In genomic region chr1:134803286-134804117, GRCm38 (mm10) we compare ENCODE assay signal across 9 mouse cellular contexts.
DNase-seq lines count a peak whose midpoint lies in the region; ATAC-seq and TF ChIP-seq lines count a peak whose summit lies in the region.
"Had no signal": no experiment of that assay in that cellular context is flagged by ENCODE, and none has a peak within 500 bp of the region (broad histone marks: within the 10 kb centered on the region; RNA-seq: fewer than 3 reads in every experiment).

No protein-coding gene starts in this region.

- peak; percentile 81 for ATAC-seq in lung, embryonic 14.5 days (ENCODE audit: insufficient read depth)

- intact Hi-C loops in gastrocnemius, postnatal 14 days (cut with DNase I; ENCODE audit: low total_unique reads), result no loop called here

- H3K4me2 ChIP-seq in lung, embryonic 14.5 days, result peak overlapping the region; percentile 60
- H3K4me2 ChIP-seq: neural tube, embryonic 12.5 days had no signal

- no peaks in the 10 kb centered on the region for H3K27me3 ChIP-seq in lung, embryonic 14.5 days (ENCODE audit: insufficient read depth, low read length)
- H3K27me3 ChIP-seq: neural tube, embryonic 12.5 days had no signal

- peak overlapping the region; percentile 97 for H3K27ac ChIP-seq in lung, embryonic 14.5 days (ENCODE audit: low read depth)
- H3K27ac ChIP-seq: neural tube, embryonic 12.5 days had no signal

- WGBS in lung, embryonic 14.5 days, result 20% methylated on average over 16 of the region's 16 CpGs

- H3K4me1 ChIP-seq in lung, embryonic 14.5 days (ENCODE audit: insufficient read depth), result peaks cover 21% of the 10 kb centered on the region

- H3K4me3 ChIP-seq in lung, embryonic 14.5 days (ENCODE audit: low read depth, low read length), result peak overlapping the region; percentile 33
- H3K4me3 ChIP-seq: neural tube, embryonic 12.5 days had no signal

- H3K9ac ChIP-seq in lung, embryonic 14.5 days, result peak overlapping the region; percentile 57
- H3K9ac ChIP-seq: neural tube, embryonic 12.5 days had no signal

- H3K36me3 ChIP-seq in lung, embryonic 14.5 days (ENCODE audit: insufficient read depth), result no peaks in the 10 kb centered on the region; the same call in 1 of the 2 replicates

- H3K9me3 ChIP-seq in lung, embryonic 14.5 days (ENCODE audit: low read depth, low read length), result no peaks in the 10 kb centered on the region
- H3K9me3 ChIP-seq: neural tube, embryonic 12.5 days had no signal

- TF ChIP-seq CTCF in lung, embryonic 14.5 days (IDR thresholded peaks at IDR 0.05; ENCODE audit: low read depth), result no peak

- DNase-seq in 3T3-L1 (ENCODE audit: low read depth, low spot score), result peak; percentile 95
- peak; percentile 91 for DNase-seq in adipocyte (ENCODE audit: low spot score)
- DNase-seq in gastrocnemius, postnatal 14 days, result peak; percentile 72
- peak; percentile 58 for DNase-seq in kidney, adult 11 months
- DNase-seq in lung, embryonic 14.5 days, result peak; percentile 93
- DNase-seq in urinary bladder, postnatal 10 days (ENCODE audit: low spot score), result peak; percentile 27
- no peak for DNase-seq in left cerebral cortex, adult 11 months (ENCODE audit: low spot score)
- DNase-seq in cerebellum, adult 9-11 months, result no peak

Comparison
In these comparisons a context has a peak if more than half of its experiments do, and no peak if none do; other contexts are left out.
1. DNase-seq: peak in 3T3-L1 (single experiment), adipocyte (single experiment), gastrocnemius, postnatal 14 days (single experiment), kidney, adult 11 months (single experiment), lung, embryonic 14.5 days (single experiment) and urinary bladder, postnatal 10 days (single experiment); none in left cerebral cortex, adult 11 months (single experiment) and cerebellum, adult 9-11 months (single experiment).